In the genomic region with DNA sequence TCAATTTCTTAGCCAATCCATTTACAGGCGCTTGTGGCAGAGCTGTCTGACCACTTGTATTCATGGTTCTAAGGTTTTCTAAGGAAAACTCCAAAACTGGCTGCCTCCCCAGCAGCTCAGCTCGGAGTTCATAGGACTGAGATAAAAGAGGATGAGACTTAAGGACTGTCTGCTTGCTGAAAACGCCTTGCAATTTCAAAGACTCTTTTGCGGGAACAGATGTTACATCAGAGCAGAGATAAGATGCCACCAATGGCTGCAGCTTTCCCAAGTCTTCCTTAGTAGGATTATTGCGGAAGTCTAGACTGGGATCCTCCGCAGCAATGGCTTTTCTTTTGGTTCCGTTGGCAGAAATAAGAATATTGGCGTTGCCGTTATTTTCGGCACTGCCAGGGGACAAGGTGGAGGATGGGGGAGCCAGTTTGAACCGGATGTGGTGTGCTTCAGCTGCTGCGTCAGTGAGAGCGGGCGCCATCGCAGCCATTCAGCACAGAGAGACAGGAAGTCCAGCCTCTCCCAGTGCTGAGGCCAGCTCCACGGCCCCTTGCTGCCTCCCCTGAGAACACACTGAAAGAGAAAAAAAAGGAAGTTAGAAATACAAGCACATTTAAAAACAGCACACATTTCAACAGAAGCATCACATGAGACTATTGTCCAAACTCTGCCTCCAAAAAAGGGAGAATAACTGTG, we compare ENCODE assay signal across 9 mouse cellular contexts. TPM values are rescaled to one million over a fixed set of nuclear protein-coding genes. Genes with fewer than 3 reads are reported as not detected.
DNase-seq lines count a peak whose midpoint lies in the region; ATAC-seq lines count a peak whose summit lies in the region.
"Had no signal": no experiment of that assay in that cellular context is flagged by ENCODE, and none has a peak within 500 bp of the region (broad histone marks: within the 10 kb centered on the region; RNA-seq: fewer than 3 reads in every experiment).

No protein-coding gene starts in this region.

- H3K9me3 ChIP-seq in kidney, embryonic 14.5 days (ENCODE audit: control insufficient read depth, low read length): no peaks in the 10 kb centered on the region
- H3K9me3 ChIP-seq in forebrain, embryonic 11.5 days (ENCODE audit: control insufficient read depth, low read length): no peaks in the 10 kb centered on the region
- H3K9me3 ChIP-seq: midbrain, embryonic 12.5 days had no signal

- H3K9ac ChIP-seq in kidney, embryonic 14.5 days (ENCODE audit: low read depth, low read length): no peak overlapping the region
- H3K9ac ChIP-seq in forebrain, embryonic 11.5 days (ENCODE audit: low read length): no peak overlapping the region
- H3K9ac ChIP-seq: midbrain, embryonic 12.5 days had no signal

- WGBS in kidney, embryonic 14.5 days: 87% methylated on average over 16 of the region's 16 CpGs
- 91% methylated on average over 16 of the region's 16 CpGs for WGBS in forebrain, embryonic 11.5 days

- H3K4me3 ChIP-seq in kidney, embryonic 14.5 days (ENCODE audit: low read length): no peak overlapping the region
- no peak overlapping the region for H3K4me3 ChIP-seq in forebrain, embryonic 11.5 days (ENCODE audit: low read depth, low read length)
- H3K4me3 ChIP-seq: midbrain, embryonic 12.5 days had no signal

- intact Hi-C loops in heart, postnatal 25 days (cut with DNase I): no loop called here

- no peaks in the 10 kb centered on the region for H3K27me3 ChIP-seq in kidney, embryonic 14.5 days (ENCODE audit: control insufficient read depth, insufficient read depth, low read length)
- no peaks in the 10 kb centered on the region for H3K27me3 ChIP-seq in splenic B cell, adult 2 months (ENCODE audit: control insufficient read depth, insufficient read depth, low read length, poor library complexity, severe bottlenecking)
- no peaks in the 10 kb centered on the region for H3K27me3 ChIP-seq in forebrain, embryonic 11.5 days (ENCODE audit: control insufficient read depth, insufficient read depth, low read length)
- H3K27me3 ChIP-seq: midbrain, embryonic 12.5 days had no signal

- DNase-seq in kidney, adult 11 months: peak; percentile 39
- DNase-seq in adrenal gland, adult 8-10 months: peak; percentile 23
- peak; percentile 42 for DNase-seq in heart, postnatal 25 days (ENCODE audit: low spot score)
- peak; percentile 41 for DNase-seq in lung, postnatal 10 days
- DNase-seq in splenic B cell, adult 2 months (ENCODE audit: low read depth, low spot score): peak; percentile 93
- no peak for DNase-seq in forebrain, embryonic 11.5 days (ENCODE audit: low spot score)
- DNase-seq in MN1 (ENCODE audit: low spot score): no peak

- no peaks in the 10 kb centered on the region for H3K4me1 ChIP-seq in kidney, embryonic 14.5 days (ENCODE audit: control insufficient read depth, insufficient read depth, low read length)
- no peaks in the 10 kb centered on the region for H3K4me1 ChIP-seq in forebrain, embryonic 11.5 days (replicated peaks; ENCODE audit: control insufficient read depth, insufficient read depth, low read length)
- H3K4me1 ChIP-seq: midbrain, embryonic 12.5 days had no signal

- H3K27ac ChIP-seq in kidney, embryonic 14.5 days (ENCODE audit: low read depth, low read length): no peak overlapping the region
- no peak overlapping the region for H3K27ac ChIP-seq in forebrain, embryonic 11.5 days (ENCODE audit: low read depth, low read length)
- H3K27ac ChIP-seq: midbrain, embryonic 12.5 days had no signal

- peaks cover 32% of the 10 kb centered on the region for H3K36me3 ChIP-seq in kidney, embryonic 14.5 days (ENCODE audit: control insufficient read depth, insufficient read depth, low read length)
- peaks cover 2% of the 10 kb centered on the region; the same call in 1 of the 2 replicates for H3K36me3 ChIP-seq in splenic B cell, adult 2 months (ENCODE audit: control insufficient read depth, insufficient read depth, low read length, poor library complexity, severe bottlenecking)
- no peaks in the 10 kb centered on the region; the same call in 1 of the 2 replicates for H3K36me3 ChIP-seq in forebrain, embryonic 11.5 days (ENCODE audit: control insufficient read depth, insufficient read depth, low read length)

- ATAC-seq in kidney, embryonic 14.5 days (ENCODE audit: low FRiP score, low TSS enrichment): no peak
- ATAC-seq in forebrain, embryonic 11.5 days (replicated peaks; ENCODE audit: low FRiP score): no peak

- H3K4me2 ChIP-seq in kidney, embryonic 14.5 days (replicated peaks; ENCODE audit: low read depth, low read length): no peak overlapping the region
- H3K4me2 ChIP-seq in forebrain, embryonic 11.5 days (ENCODE audit: low read depth, low read length, severe bottlenecking): no peak overlapping the region
- H3K4me2 ChIP-seq: midbrain, embryonic 12.5 days had no signal

RNA-seq across cellular contexts. Expression of a gene that starts 43.8 kb away (rescaled TPM):
- 20.3 and 29.9 TPM in 2 replicates for polyA plus RNA-seq in kidney, embryonic 14.5 days (2014; fragmentation: Nextera tagmentation; extraction: Ambion mirVana)
- total RNA-seq in adrenal gland, adult 8-10 months (2022): 10 to 100 TPM; 49.5 to 71.3 (median 64.1) TPM
- total RNA-seq in heart, postnatal 25 days (2021): 10 to 100 TPM; 26.3 to 28.1 TPM
- polyA plus RNA-seq in forebrain, embryonic 11.5 days (2014; fragmentation: Nextera tagmentation; extraction: Ambion mirVana): 35.4 and 35.6 TPM in 2 replicates

Comparison
In these comparisons a context has a peak if more than half of its experiments do, and no peak if none do; other contexts are left out.
1. DNase-seq: peak in kidney, adult 11 months (single experiment), adrenal gland, adult 8-10 months (single experiment), heart, postnatal 25 days (single experiment), lung, postnatal 10 days (single experiment) and splenic B cell, adult 2 months (single experiment); none in forebrain, embryonic 11.5 days (single experiment) and MN1 (single experiment).